Mouse (Mus musculus): Measurements from ENCODE around the gene Mtx2.
A peak's percentile ranks its signal among the peaks of the same experiment; 100 is the strongest.

Mtx2 gene

GRCm38 (mm10) chr2:74825730-74826430 is at the start of gene Mtx2:
TSS of gene Mtx2 (plus strand) at chr2:74825803.
- peak; percentile 20 to 75 for DNase-seq (ENCODE audit: low spot score in 2 of 2)

GRCm38 (mm10) chr2:74777536-74778275 is 47.9 kb upstream of the Mtx2 start:
- no peak for DNase-seq (ENCODE audit: low spot score in 2 of 2)

GRCm38 (mm10) chr2:74781386-74781785 is 44.2 kb upstream of the Mtx2 start:
- DNase-seq (ENCODE audit: low spot score in 2 of 2), result no peak

GRCm38 (mm10) chr2:74795531-74795930 is 30.1 kb upstream of the Mtx2 start:
- no peak for DNase-seq (ENCODE audit: low spot score in 2 of 2)

- no peak for DNase-seq (ENCODE audit: low spot score in 2 of 2)
These were observed 17.2 kb upstream of the Mtx2 start for GRCm38 (mm10) chr2:74808431-74808830.

- DNase-seq (ENCODE audit: low spot score in 2 of 2), result no peak
These were observed 2.9 kb upstream of the Mtx2 start for GRCm38 (mm10) chr2:74822654-74823053.

GRCm38 (mm10) chr2:74825371-74825729 is 253 bp upstream of the Mtx2 start:
- DNase-seq (ENCODE audit: low spot score in 2 of 2), result no peak

- DNase-seq (ENCODE audit: low spot score in 2 of 2), result no peak
These were observed 21.4 kb downstream of the Mtx2 start for GRCm38 (mm10) chr2:74846992-74847391.

GRCm38 (mm10) chr2:74847516-74847915 is 21.9 kb downstream of the Mtx2 start:
- DNase-seq (ENCODE audit: low spot score in 2 of 2), result no peak

GRCm38 (mm10) chr2:74850036-74850435 is 24.4 kb downstream of the Mtx2 start:
- DNase-seq (ENCODE audit: low spot score in 2 of 2), result no peak

GRCm38 (mm10) chr2:74862070-74862476 is 36.5 kb downstream of the Mtx2 start:
- no peak for DNase-seq (ENCODE audit: low spot score in 2 of 2)

GRCm38 (mm10) chr2:74865414-74865813 is 39.8 kb downstream of the Mtx2 start:
- DNase-seq (ENCODE audit: low spot score in 2 of 2), result no peak

- no peak for DNase-seq (ENCODE audit: low spot score in 2 of 2)
These were observed 48.4 kb downstream of the Mtx2 start for GRCm38 (mm10) chr2:74874043-74874442.

- DNase-seq (ENCODE audit: low spot score in 2 of 2), result no peak
These were observed 58.8 kb downstream of the Mtx2 start for GRCm38 (mm10) chr2:74884357-74884756.

GRCm38 (mm10) chr2:74891868-74892267 is 66.3 kb downstream of the Mtx2 start:
- no peak for DNase-seq (ENCODE audit: low spot score in 2 of 2)

- DNase-seq (ENCODE audit: low spot score in 2 of 2), result no peak
These were observed 67.4 kb downstream of the Mtx2 start for GRCm38 (mm10) chr2:74892881-74893615.

- DNase-seq (ENCODE audit: low spot score in 2 of 2), result no peak
These were observed 68.5 kb downstream of the Mtx2 start for GRCm38 (mm10) chr2:74894061-74894460.

- no peak for DNase-seq (ENCODE audit: low spot score in 2 of 2)
These were observed 74.4 kb downstream of the Mtx2 start for GRCm38 (mm10) chr2:74899973-74900372.

GRCm38 (mm10) chr2:74901764-74902295 is 76.2 kb downstream of the Mtx2 start:
- no peak for DNase-seq (ENCODE audit: low spot score in 2 of 2)

- DNase-seq (ENCODE audit: low spot score in 2 of 2), result no peak
These were observed 82.0 kb downstream of the Mtx2 start for GRCm38 (mm10) chr2:74907368-74908291.

GRCm38 (mm10) chr2:74912031-74912430 is 86.4 kb downstream of the Mtx2 start:
- DNase-seq (ENCODE audit: low spot score in 2 of 2), result no peak
